Mouse (Mus musculus): ENCODE results near the gene Prss36. TPM values are rescaled to one million over a fixed set of nuclear protein-coding genes. Genes with fewer than 3 reads are reported as not detected.

The Prss36 gene
- polyA plus RNA-seq (2017; shearing (Covaris generic)), result 1 to 10 TPM; 2.3 to 3.3 TPM

DNA sequence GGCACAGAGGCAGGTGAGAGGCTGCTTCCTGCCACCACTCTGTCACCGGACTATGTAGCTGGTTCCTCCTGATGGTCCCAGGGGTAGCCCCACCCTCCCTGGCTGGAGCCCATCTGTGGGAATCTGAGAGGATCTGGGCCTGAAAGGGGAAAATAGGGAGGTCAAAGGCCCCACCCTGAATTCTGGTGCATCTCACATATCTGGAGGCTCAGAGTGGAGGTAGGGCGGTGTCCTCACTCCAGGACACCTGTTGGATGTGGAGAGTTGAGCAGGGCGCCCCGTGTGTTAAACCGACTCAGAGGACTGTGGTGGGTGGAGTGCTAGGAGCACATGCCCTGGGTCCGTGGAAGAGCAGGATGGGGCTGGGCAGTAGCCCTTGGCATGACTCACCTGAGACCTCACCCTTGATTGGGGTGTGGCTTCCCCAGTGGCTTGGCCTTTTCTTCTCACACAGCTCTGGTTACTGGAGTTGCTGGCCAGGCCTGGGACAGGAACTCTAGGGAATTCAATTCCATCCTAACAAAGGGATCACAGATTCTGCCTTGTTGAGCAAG lies at the start of gene Prss36:
Gene Prss36 (minus strand): TSS at position 256 of the 554 bp plus-strand sequence.

DNA sequence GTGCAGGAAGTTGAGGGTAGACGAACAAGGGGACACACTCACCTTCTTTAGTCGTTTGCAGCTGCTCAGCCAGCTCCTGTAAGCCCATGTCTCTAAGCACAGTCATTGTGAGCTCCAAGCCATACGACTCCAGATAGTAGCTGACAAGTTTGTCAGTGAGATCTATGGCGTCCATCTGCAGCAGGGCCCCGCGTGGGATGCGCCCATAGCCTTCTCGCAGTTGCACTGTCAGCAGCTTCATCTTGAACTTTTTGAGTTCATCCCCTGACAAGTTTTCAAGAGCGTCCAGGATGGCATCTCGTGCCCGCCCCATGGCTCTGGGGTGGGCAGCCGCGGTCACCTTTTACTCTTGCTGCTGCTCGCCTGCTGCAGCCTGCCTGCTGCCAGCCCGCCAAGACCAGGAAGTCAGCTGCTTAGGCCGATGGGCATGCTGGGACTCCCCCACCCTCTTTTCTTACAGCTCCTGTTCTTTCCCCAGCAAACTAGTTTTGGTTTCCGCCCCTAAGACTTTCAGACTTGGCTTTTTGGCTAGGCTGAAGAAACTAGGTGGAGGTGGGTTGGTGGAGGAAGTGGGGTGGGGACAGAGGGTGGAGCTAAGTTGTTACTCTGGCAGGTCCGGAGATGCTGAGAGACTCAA lies 46.9 kb upstream of the Prss36 start, which contains the start of gene Pycard:
Gene Pycard (minus strand): TSS at position 527 of the 637 bp plus-strand sequence.

DNA sequence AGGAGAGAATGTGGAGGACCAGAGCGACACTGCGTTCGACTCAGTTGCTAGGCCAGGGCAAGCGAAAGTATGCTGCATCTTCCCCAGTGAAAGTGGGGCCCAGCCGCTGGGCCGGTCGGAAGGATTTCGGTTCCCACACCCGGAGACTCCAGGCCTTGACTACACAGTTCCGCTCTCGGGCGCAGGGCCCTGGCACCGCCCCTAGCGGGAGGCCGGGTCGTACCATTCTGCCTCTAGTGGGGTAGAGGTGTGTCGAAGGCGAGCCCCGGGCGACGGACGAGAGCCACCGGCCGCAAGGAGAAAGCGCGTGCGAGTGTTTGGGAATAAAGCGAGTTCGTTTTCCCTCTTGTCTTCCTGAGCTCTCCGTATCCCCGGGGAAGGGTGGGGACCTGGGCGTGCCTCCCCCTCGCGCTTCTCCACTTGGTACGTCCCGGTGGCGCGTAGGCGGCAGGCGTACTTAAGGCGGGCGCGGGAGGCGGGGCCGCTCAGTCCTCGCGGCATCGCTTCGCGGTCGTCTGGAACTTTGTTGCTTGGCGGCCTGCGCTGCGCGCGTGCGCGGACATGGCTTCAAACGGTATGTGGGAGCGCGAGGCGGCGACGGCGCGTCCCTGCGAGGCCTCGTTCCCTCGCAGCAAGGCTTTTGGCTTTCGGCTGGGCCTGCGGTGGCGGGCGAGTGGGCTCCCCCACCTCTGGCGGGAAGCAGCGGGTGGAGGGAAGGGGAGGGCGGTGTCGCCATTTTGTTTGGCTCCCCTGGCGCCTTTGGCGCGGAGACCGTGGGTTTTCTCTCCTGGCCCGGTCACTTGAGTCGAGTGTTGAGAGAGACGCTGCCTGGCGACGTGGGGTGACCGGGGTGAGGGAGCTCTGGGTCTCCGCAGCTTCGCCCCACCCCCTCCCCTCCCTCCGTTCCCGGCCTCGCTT lies 20.7 kb upstream of the Prss36 start, which contains the start of gene Fus:
Gene Fus (plus strand): TSS at position 454 of the 918 bp plus-strand sequence.

DNA sequence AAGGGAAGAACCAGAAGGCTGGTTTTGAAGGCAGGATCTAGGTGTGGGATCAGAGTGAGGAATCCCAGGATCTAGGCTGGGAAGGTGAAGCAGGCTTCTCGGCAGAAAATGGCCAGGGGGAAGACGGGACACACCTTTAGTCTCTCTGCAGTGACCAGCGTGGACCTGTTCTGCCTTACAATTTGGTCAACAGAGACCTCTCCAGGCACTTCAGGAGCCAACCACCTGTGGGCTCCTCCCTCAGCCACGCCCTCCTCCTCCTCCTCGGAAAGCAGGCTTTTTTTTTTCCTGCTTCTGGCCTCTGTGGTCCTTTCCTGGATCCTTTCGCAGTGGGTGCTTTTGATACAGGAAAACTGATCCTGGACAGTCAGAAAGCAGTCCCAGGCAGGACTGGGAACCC lies 16.6 kb downstream of the Prss36 start, which contains the start of gene Prss8:
Gene Prss8 (minus strand): TSS at position 182 of the 400 bp plus-strand sequence.

DNA sequence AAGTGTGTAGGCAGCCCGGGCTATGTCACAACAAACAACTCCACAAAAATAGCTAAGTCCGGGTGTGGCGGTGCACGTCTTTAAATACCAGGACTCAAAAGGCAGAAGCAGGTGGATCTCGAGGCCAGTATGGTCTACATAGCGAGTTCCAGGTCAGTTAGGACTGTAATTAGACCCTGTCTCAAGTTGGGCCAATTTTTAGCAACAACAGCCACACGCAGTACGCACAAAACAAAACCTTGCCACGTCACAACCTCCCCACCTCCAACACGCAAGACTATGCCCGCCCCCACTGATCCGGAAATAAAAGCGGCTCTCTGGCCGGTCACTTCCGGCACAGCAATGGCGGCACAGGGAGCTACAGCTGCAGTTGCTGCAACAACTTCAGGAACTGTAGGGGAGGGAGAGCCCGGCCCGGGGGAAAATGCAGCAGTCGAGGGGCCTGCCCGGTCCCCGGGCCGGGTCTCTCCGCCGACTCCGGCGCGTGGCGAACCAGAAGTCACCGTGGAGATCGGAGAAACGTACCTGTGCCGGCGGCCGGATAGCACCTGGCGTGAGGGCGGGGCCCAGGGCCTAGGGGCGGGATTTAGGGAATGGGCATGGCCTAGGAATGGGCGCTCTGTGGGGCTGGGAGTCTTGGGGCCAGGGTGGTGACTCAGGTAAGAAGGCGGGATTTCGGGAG lies 34.2 kb downstream of the Prss36 start, which contains the start of gene Kat8:
Gene Kat8 (plus strand): TSS at position 327 of the 682 bp plus-strand sequence.

DNA sequence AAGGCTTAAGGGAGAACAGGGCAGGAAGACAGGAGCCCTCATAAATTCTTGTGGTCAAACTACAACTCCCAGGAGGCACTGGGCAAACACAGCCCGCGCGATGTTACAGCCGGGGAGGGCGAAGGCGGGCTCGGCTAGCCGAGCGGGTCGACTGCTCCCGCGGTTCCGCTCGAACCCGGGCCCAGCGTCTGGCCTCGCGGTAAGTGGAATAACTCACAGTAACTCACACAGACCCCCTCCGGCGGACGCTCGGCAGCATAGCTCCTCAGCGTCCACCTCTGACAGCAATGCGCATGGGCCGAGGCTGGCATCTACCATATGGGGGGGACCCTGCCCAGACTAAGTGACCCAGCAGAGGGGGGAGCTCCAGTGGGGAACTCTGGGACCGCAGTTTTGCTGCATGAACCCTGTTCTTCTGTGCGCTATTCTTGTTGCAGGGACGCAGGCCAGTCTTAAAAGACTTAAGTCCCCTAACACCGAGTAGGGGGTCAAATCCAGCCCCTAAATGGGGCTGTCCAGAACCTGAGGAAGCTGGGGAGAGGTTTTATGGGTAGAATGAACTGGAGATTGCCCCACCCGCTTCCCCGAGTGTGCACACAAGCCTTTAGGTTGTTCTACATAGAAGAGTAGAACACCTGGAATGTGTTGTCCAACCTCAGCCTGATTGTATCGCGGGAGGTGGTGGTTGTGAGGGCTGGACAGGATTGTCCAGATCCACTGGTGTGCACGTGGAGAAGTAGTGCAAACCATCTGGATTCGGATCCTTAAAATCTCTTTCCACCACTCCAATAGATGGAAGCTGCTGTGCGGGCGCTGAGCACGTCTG lies 42.3 kb downstream of the Prss36 start, which contains the start of gene Bckdk:
Gene Bckdk (plus strand): TSS at position 112 of the 826 bp plus-strand sequence.

DNA sequence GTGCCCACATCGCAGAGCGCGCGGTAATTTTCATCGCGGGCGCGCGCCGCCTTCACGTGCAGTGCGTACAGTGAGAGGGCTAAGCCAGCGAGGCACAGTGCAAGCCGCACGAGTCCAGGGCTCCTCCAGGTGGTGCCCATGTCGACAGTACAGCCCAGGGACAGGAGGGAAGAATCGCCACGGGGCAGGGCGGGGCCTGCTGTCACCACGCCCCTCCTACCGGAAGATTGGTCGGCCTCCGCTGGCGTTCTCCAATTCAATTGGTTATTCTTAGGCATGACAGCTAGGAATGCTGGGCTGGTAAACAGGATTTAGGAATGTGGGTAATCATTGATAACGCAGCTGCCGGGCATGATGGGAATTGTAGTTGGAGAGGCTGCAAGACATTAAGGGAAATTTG lies 51.1 kb downstream of the Prss36 start, which contains the start of the genes Gm21974 and Vkorc1:
Gene Gm21974 (minus strand): TSS at position 13 of the 400 bp plus-strand sequence.
Gene Vkorc1 (minus strand): TSS at position 176 of the 400 bp plus-strand sequence.

DNA sequence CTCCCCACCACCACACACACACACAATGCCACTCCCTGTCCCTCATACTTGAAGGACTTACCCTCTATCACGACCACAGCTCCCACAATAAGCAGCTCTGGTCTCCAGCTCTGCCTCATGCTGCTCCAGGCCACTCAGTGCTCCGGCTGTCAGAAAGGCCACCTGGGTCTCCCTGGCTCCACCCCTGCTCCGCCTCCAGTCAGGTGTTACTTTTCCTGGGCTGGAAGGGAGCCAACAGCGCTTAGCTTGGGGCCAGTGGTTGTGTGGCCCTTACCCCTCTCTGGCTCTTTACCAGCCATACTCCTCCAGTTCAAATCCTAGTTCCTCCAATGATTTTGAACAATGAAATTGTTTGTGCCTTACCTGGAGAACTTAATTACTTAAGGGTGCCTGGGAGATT lies 55.7 kb downstream of the Prss36 start, which contains the start of gene Prss53:
Gene Prss53 (minus strand): TSS at position 173 of the 400 bp plus-strand sequence.

Other genes with a start within 250 kb of the Prss36 start
- gene Bcl7c, start 237.8 kb downstream of the Prss36 start, polyA plus RNA-seq (2017; shearing (Covaris generic)), result 10 to 100 TPM; 71.9 to 74.6 TPM
- gene Ctf1, start 234.0 kb downstream of the Prss36 start, polyA plus RNA-seq (2017; shearing (Covaris generic)), result not detected
- not detected for gene Ctf2, start 214.6 kb downstream of the Prss36 start, polyA plus RNA-seq (2017; shearing (Covaris generic))
- gene Fbxl19, start 202.2 kb downstream of the Prss36 start, polyA plus RNA-seq (2017; shearing (Covaris generic)), result 1 to 10 TPM in 1 of 2 experiments, under 1 TPM in 1; 0.74 to 1.4 TPM
- gene Orai3, start 176.9 kb downstream of the Prss36 start, polyA plus RNA-seq (2017; shearing (Covaris generic)), result 10 to 100 TPM; 22.3 to 32.9 TPM
- gene Setd1a, start 170.1 kb downstream of the Prss36 start, polyA plus RNA-seq (2017; shearing (Covaris generic)), result 1 to 10 TPM; 4.1 to 4.4 TPM
- not detected for gene Gm49388, start 161.1 kb downstream of the Prss36 start, polyA plus RNA-seq (2017; shearing (Covaris generic))
- 1 to 10 TPM; 1.5 to 6.4 TPM for gene Hsd3b7, start 146.1 kb downstream of the Prss36 start, polyA plus RNA-seq (2017; shearing (Covaris generic))
- gene Stx4a, start 122.4 kb downstream of the Prss36 start, polyA plus RNA-seq (2017; shearing (Covaris generic)), result 100 to 1,000 TPM; 114 to 120 TPM
- gene Stx1b, start 122.2 kb downstream of the Prss36 start, polyA plus RNA-seq (2017; shearing (Covaris generic)), result not detected
- gene Zfp646, start 70.5 kb downstream of the Prss36 start, polyA plus RNA-seq (2017; shearing (Covaris generic)), result 10 to 100 TPM; 18.2 to 41.6 TPM
- 10 to 100 TPM; 17.6 to 20.2 TPM for gene Zfp668, start 69.9 kb downstream of the Prss36 start, polyA plus RNA-seq (2017; shearing (Covaris generic))
- under 1 TPM in 1 of 2 experiments, not detected in 1; 0.30 TPM for gene Prss53, start 55.8 kb downstream of the Prss36 start, polyA plus RNA-seq (2017; shearing (Covaris generic))
- gene Gm21974, start 51.3 kb downstream of the Prss36 start, polyA plus RNA-seq (2017; shearing (Covaris generic)), result not detected
- 10 to 100 TPM; 19.6 to 26.5 TPM for gene Vkorc1, start 51.1 kb downstream of the Prss36 start, polyA plus RNA-seq (2017; shearing (Covaris generic))
- gene Bckdk, start 42.6 kb downstream of the Prss36 start, polyA plus RNA-seq (2017; shearing (Covaris generic)), result 10 to 100 TPM; 58.4 to 67.7 TPM
- 10 to 100 TPM; 38.6 to 42.8 TPM for gene Kat8, start 34.2 kb downstream of the Prss36 start, polyA plus RNA-seq (2017; shearing (Covaris generic))
- gene Prss8, start 16.6 kb downstream of the Prss36 start, polyA plus RNA-seq (2017; shearing (Covaris generic)), result under 1 TPM in 1 of 2 experiments, not detected in 1; 0.23 TPM
- 100 to 1,000 TPM; 116 to 146 TPM for gene Fus, start 20.7 kb upstream of the Prss36 start, polyA plus RNA-seq (2017; shearing (Covaris generic))
- gene Pycard, start 47.1 kb upstream of the Prss36 start, polyA plus RNA-seq (2017; shearing (Covaris generic)), result 100 to 1,000 TPM; 420 to 581 TPM
- under 1 TPM in 1 of 2 experiments, not detected in 1; 0.16 TPM for gene Trim72, start 57.2 kb upstream of the Prss36 start, polyA plus RNA-seq (2017; shearing (Covaris generic))
- gene Itgam, start 115.9 kb upstream of the Prss36 start, polyA plus RNA-seq (2017; shearing (Covaris generic)), result 1 to 10 TPM in 1 of 2 experiments, under 1 TPM in 1; 0.98 to 5.7 TPM
- gene Gm49368, start 116.0 kb upstream of the Prss36 start, polyA plus RNA-seq (2017; shearing (Covaris generic)), result under 1 TPM in 1 of 2 experiments, not detected in 1; 0.64 TPM
- 1 to 10 TPM in 1 of 2 experiments, not detected in 1; 1.1 TPM for gene Itgax, start 182.8 kb upstream of the Prss36 start, polyA plus RNA-seq (2017; shearing (Covaris generic))
- gene Itgad, start 207.7 kb upstream of the Prss36 start, polyA plus RNA-seq (2017; shearing (Covaris generic)), result 1 to 10 TPM; 1.6 to 2.9 TPM

All from activated CD4-positive, CD25-positive, alpha-beta regulatory T cell (primary cell).